Mouse (Mus musculus): Measurements from ENCODE around the gene Sec14l1.

DNA sequence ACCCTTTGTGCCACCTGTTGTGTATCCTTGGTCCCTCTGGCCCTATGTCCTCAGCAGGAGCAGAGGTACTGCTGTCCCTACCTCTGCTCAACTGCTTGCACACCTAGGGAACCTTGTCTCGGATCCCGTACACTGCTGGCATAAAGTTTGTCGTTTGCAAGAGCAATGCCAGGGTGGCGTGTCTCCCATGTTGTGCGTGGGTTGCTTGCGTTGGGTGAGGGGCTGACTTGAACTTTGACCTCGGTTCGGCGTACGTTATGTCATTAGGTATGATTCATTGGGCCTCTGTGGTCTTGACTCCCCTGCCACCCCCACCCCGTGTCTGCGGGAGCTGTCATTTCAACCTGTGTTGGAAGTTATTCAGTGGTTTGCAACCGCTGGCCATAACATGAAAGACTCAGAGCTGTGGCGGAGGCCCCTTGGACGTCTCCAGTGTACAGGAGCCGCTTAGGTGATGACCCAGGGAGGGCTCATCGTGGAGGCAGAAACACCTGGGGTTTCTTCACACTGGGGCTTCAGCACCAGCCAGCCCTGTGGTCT is 35.2 kb upstream of the Sec14l1 start:
- no peak for TF ChIP-seq EP300 (IDR thresholded peaks at IDR 0.05; ENCODE audit: low read depth)
- no peak for TF ChIP-seq CTCF (IDR thresholded peaks at IDR 0.05; ENCODE audit: low read depth)
